ENCODE assay signal across 20 mouse cellular contexts in the genomic region with DNA sequence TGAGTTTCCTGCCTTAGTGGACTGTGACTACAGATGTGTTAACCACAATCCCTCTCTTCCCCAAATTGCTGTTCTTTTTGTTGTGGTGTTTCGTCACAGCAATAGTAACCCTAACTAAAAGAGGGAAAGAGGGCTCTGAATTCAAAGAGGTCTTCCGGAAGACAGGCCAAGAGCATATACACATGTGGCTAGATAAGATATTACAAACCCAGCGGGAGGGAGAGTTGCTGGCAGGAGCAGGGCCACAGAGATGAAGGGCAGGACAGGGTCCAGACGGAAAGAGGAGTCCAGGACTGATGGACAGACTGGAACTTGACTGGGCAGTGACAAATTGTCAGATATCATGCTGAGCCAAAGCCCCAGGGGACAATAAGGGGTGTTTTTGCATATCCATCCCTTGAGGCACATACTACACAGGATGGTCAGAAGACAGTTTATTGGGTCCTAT. TPM values are rescaled to one million over a fixed set of nuclear protein-coding genes. Genes with fewer than 3 reads are reported as not detected.
DNase-seq lines count a peak whose midpoint lies in the region; ATAC-seq and TF ChIP-seq lines count a peak whose summit lies in the region.
"Had no signal": no experiment of that assay in that cellular context is flagged by ENCODE, and none has a peak within 500 bp of the region (broad histone marks: within the 10 kb centered on the region; RNA-seq: fewer than 3 reads in every experiment).

No protein-coding gene starts in this region.

- TF ChIP-seq EP300 in MEL (IDR thresholded peaks at IDR 0.05; ENCODE audit: low read depth in 1 of 2, low read length in 2 of 2), result peak; percentile 64 to 82; a peak in 3 of 4 replicates

- H3K9me3 ChIP-seq in MEL (replicated peaks; ENCODE audit: insufficient read depth, low read length), result no peaks in the 10 kb centered on the region
- H3K9me3 ChIP-seq: embryonic facial prominence, embryonic 13.5 days; limb, embryonic 10.5 days; neural tube, embryonic 12.5 days had no signal

- H3K79me2 ChIP-seq in MEL (ENCODE audit: control insufficient read depth, insufficient read depth, low read length, poor library complexity), result peaks cover 12% of the 10 kb centered on the region

- TF ChIP-seq RAD21 in MEL (IDR thresholded peaks at IDR 0.05; ENCODE audit: low read depth, low read length), result no peak

- H3K4me3 ChIP-seq in MEL (ENCODE audit: control insufficient read depth in 1 of 2, insufficient read depth in 1 of 2, low read depth in 2 of 2, low read length in 2 of 2), result peak overlapping the region in 1 of 2 experiments; percentile 5; a peak in 1 of 4 replicates
- H3K4me3 ChIP-seq: embryonic facial prominence, embryonic 13.5 days; limb, embryonic 10.5 days; neural tube, embryonic 12.5 days had no signal

- H3K27me3 ChIP-seq in MEL (ENCODE audit: control insufficient read depth in 1 of 2, insufficient read depth in 2 of 2, low read length in 2 of 2), result no peaks in the 10 kb centered on the region
- H3K27me3 ChIP-seq: embryonic facial prominence, embryonic 13.5 days; neural tube, embryonic 12.5 days had no signal

- H3K36me3 ChIP-seq in MEL (ENCODE audit: control insufficient read depth in 1 of 2, insufficient read depth in 2 of 2, low read length in 2 of 2), result peaks cover 0 to 33% of the 10 kb centered on the region in 2 experiments; a peak in 2 of 4 replicates
- H3K36me3 ChIP-seq: embryonic facial prominence, embryonic 13.5 days; limb, embryonic 10.5 days; neural tube, embryonic 12.5 days had no signal

- peak; percentile 70 for DNase-seq in 416B (ENCODE audit: low read depth)
- peak; percentile 90 for DNase-seq in MEL (ENCODE audit: low read depth, low spot score)
- no peak for DNase-seq in embryo, embryonic 11 days
- DNase-seq in kidney, postnatal 4 days, result no peak
- no peak for DNase-seq in ovary, postnatal 14 days (ENCODE audit: low spot score)
- DNase-seq: adrenal gland, postnatal 14 days; cerebellum, postnatal 10 days; gastrocnemius, postnatal 14 days; kidney, adult 9 months; retina, postnatal 1 day; thymus, postnatal 25 days had no signal

- H3K9ac ChIP-seq in MEL (ENCODE audit: control insufficient read depth, low read depth, low read length, poor library complexity, severe bottlenecking), result peak overlapping the region; percentile 44
- H3K9ac ChIP-seq: embryonic facial prominence, embryonic 13.5 days; neural tube, embryonic 12.5 days had no signal

- no peak for TF ChIP-seq CTCF in MEL (IDR thresholded peaks at IDR 0.05 in 2 of 3, conservative IDR thresholded peaks at IDR 0.05 in 1 of 3; ENCODE audit: control insufficient read depth in 1 of 3, insufficient read depth in 1 of 3, low read depth in 2 of 3, low read length in 3 of 3, poor library complexity in 1 of 3, severe bottlenecking in 1 of 3)

- H3K27ac ChIP-seq in MEL (ENCODE audit: control insufficient read depth, low read depth, low read length), result peak overlapping the region; percentile 86
- H3K27ac ChIP-seq: embryonic facial prominence, embryonic 13.5 days; hindbrain, postnatal 0 days; limb, embryonic 10.5 days; neural tube, embryonic 12.5 days had no signal

- ATAC-seq in erythroid progenitor cell, adult 5-6 weeks (replicated peaks; ENCODE audit: low FRiP score, poor library complexity, severe bottlenecking), result peak; percentile 69
- ATAC-seq in megakaryocyte, adult 5-6 weeks (ENCODE audit: poor library complexity, severe bottlenecking), result peak; percentile 11
- ATAC-seq: forebrain, embryonic 16.5 days; hindbrain, postnatal 0 days; lung, postnatal 0 days; midbrain, embryonic 16.5 days had no signal

- TF ChIP-seq POLR2A in MEL (IDR thresholded peaks at IDR 0.05; ENCODE audit: control insufficient read depth in 1 of 2, insufficient read depth in 1 of 2, low read depth in 1 of 2, low read length in 2 of 2, poor library complexity in 1 of 2), result peak; percentile 79 to 95; a peak in 3 of 4 replicates

- H3K4me1 ChIP-seq in MEL (ENCODE audit: control insufficient read depth in 1 of 2, insufficient read depth in 2 of 2, low read length in 2 of 2), result peaks cover 20 to 34% of the 10 kb centered on the region in 2 experiments

TF ChIP-seq in MEL, 35 proteins besides CTCF, POLR2A, EP300 and RAD21:
- TF ChIP-seq JUND (IDR thresholded peaks at IDR 0.05; ENCODE audit: low read depth, low read length), result no peak
- peak; percentile 69 for TF ChIP-seq NELFE (IDR thresholded peaks at IDR 0.05; ENCODE audit: low read depth, low read length)
- TF ChIP-seq MYB (IDR thresholded peaks at IDR 0.05; ENCODE audit: low read depth, low read length), result peak; percentile 56; the same call in 1 of the 2 replicates
- no peak for TF ChIP-seq MYC (IDR thresholded peaks at IDR 0.05; ENCODE audit: low read depth, low read length)
- peak; percentile 84 for TF ChIP-seq TAL1 (IDR thresholded peaks at IDR 0.05; ENCODE audit: low read length)
- TF ChIP-seq POLR2AphosphoS2 (IDR thresholded peaks at IDR 0.05; ENCODE audit: low read length), result peak; percentile 86; the same call in 1 of the 2 replicates
- TF ChIP-seq CHD2 (IDR thresholded peaks at IDR 0.05; ENCODE audit: low read length), result no peak
- peak; percentile 80 for TF ChIP-seq TCF12 (IDR thresholded peaks at IDR 0.05; ENCODE audit: low read depth, low read length)
- TF ChIP-seq HCFC1 (IDR thresholded peaks at IDR 0.05; ENCODE audit: low read depth, low read length), result peak; percentile 58; the same call in 1 of the 2 replicates
- no peak for TF ChIP-seq RCOR1 (IDR thresholded peaks at IDR 0.05; ENCODE audit: low read depth, low read length)
- peak; percentile 98 for TF ChIP-seq TBP (IDR thresholded peaks at IDR 0.05; ENCODE audit: low read depth, low read length)
- TF ChIP-seq ZNF384 (IDR thresholded peaks at IDR 0.05; ENCODE audit: low read depth, low read length), result no peak
- TF ChIP-seq MAX (IDR thresholded peaks at IDR 0.05; ENCODE audit: low read length), result no peak
- no peak for TF ChIP-seq KAT2A (conservative IDR thresholded peaks at IDR 0.05; ENCODE audit: low read depth, low read length)
- TF ChIP-seq ZMIZ1 (IDR thresholded peaks at IDR 0.05; ENCODE audit: low read depth, low read length), result peak; percentile 100
- no peak for TF ChIP-seq NRF1 (IDR thresholded peaks at IDR 0.05; ENCODE audit: insufficient read depth, low read depth, low read length, poor library complexity, severe bottlenecking)
- TF ChIP-seq MAFK (IDR thresholded peaks at IDR 0.05; ENCODE audit: borderline replicate concordance, low read depth, low read length), result no peak
- TF ChIP-seq ETS1 (IDR thresholded peaks at IDR 0.05; ENCODE audit: low read depth, low read length), result peak; percentile 84
- TF ChIP-seq SMC3 (IDR thresholded peaks at IDR 0.05; ENCODE audit: low read depth, low read length), result no peak
- no peak for TF ChIP-seq MAZ (IDR thresholded peaks at IDR 0.05; ENCODE audit: low read depth, low read length)
- peak; percentile 59 for TF ChIP-seq SIN3A (IDR thresholded peaks at IDR 0.05; ENCODE audit: low read length)
- TF ChIP-seq GATA1 (IDR thresholded peaks at IDR 0.05; ENCODE audit: low read depth, low read length), result peak; percentile 91
- TF ChIP-seq POLR2AphosphoS5 (IDR thresholded peaks at IDR 0.05; ENCODE audit: borderline replicate concordance, low read depth, low read length), result 0 out of 2 replicates have a peak, but pooled peaks have one; percentile 71
- no peak for TF ChIP-seq ZKSCAN1 (IDR thresholded peaks at IDR 0.05; ENCODE audit: low read depth, low read length)
- no peak for TF ChIP-seq USF2 (IDR thresholded peaks at IDR 0.05; ENCODE audit: borderline replicate concordance in 1 of 2, insufficient read depth in 1 of 2, low read depth in 1 of 2, low read length in 2 of 2)

RNA-seq across cellular contexts. Expression of gene Ap2a2, which starts 3.6 kb away (rescaled TPM):
- total RNA-seq in MEL (2012; rRNA removed), result 59.5 and 60.6 TPM in 2 replicates
- polyA plus RNA-seq in MEL (2012; ENCODE audit: insufficient read depth in 1 of 2, insufficient read length in 2 of 2, low read depth in 1 of 2, low replicate concordance in 2 of 2, missing spikeins in 1 of 2), result 10 to 100 TPM; 34.7 to 67.9 TPM
- total RNA-seq in erythroid progenitor cell, adult 5-6 weeks (2015; ENCODE audit: low replicate concordance), result 71.7 and 96.2 TPM in 2 replicates
- total RNA-seq in erythroid progenitor cell, adult 5-6 weeks (2017; ENCODE audit: low replicate concordance), result 108 and 150 TPM in 2 replicates
- total RNA-seq in megakaryocyte, adult 5-6 weeks (2015), result 42.0 and 48.3 TPM in 2 replicates
- 61.8 and 75.5 TPM in 2 replicates for total RNA-seq in megakaryocyte, adult 5-6 weeks (2017)

RNA-seq across cellular contexts. Expression of gene Chid1, which starts 18.7 kb away (rescaled TPM):
- 36.1 and 36.3 TPM in 2 replicates for total RNA-seq in MEL (2012; rRNA removed)
- polyA plus RNA-seq in MEL (2012; ENCODE audit: insufficient read depth in 1 of 2, insufficient read length in 2 of 2, low read depth in 1 of 2, low replicate concordance in 2 of 2, missing spikeins in 1 of 2), result 10 to 100 TPM in 1 of 2 experiments, not detected in 1; 46.7 TPM
- 4.6 and 6.8 TPM in 2 replicates for total RNA-seq in erythroid progenitor cell, adult 5-6 weeks (2015; ENCODE audit: low replicate concordance)
- total RNA-seq in erythroid progenitor cell, adult 5-6 weeks (2017; ENCODE audit: low replicate concordance), result 6.8 and 10.8 TPM in 2 replicates
- 8.0 and 8.4 TPM in 2 replicates for total RNA-seq in megakaryocyte, adult 5-6 weeks (2015)
- 28.3 and 43.5 TPM in 2 replicates for total RNA-seq in megakaryocyte, adult 5-6 weeks (2017)

Comparison
In these comparisons a context has a peak if more than half of its experiments do, and no peak if none do; other contexts are left out.
1. DNase-seq: peak in 416B (single experiment) and MEL (single experiment); none in embryo, embryonic 11 days (single experiment), kidney, postnatal 4 days (0 of 2) and ovary, postnatal 14 days (single experiment).